Mouse (Mus musculus): ENCODE measurements at regions not wholly inside any gene's neighbourhood (a gene's known extent, or its start where the extent isn't known, plus 50 kb on each side); places are given as distances from the start of the nearest gene placed in this dataset.
"Not testable (repeated sequence)": the region's sequence is repeated elsewhere in the genome, so short reads cannot be mapped to it uniquely, and the experiment has no call there.

DNA sequence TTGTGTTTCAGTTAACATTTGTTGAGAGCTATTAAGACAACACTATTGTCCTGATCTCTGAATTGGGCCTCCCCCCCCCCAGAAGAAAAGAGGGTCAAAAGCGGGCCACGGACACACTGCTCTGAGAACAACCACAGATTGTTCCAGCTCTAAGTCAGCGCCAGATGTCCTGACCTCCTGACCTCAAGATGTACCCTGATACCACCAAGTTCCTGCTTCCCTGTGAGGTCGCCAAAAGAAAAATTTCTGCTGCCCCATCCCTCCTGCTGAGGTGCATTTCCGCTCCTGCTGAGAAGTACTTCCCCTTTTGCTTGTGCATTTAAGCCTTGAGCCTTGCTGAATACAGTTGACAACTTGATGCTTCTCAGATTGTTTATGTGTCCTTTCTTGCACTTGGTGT is 306.0 kb downstream of the Chl1 start:
- TF ChIP-seq CTCF, EP300 (IDR thresholded peaks at IDR 0.05; ENCODE audit: low read depth): not testable (repeated sequence)

Measured in liver, embryonic 14.5 days (tissue).